Mouse (Mus musculus) subcutaneous adipose tissue, adult 2 months (tissue): ENCODE data around the gene Ndufaf4. TPM values are rescaled to one million over a fixed set of nuclear protein-coding genes. Genes with fewer than 3 reads are reported as not detected.

ENCODE experiments used
- polyA plus RNA-seq: library from polyadenylated mRNA; depleted of rRNA; stranded (reverse); fragments of >200 nt; gene quantifications from 2 replicates; pipeline ENCODE4 v1.2.3, GENCODE M21; 2012; ENCODE audit warnings: low replicate concordance; rRNA removed

The Ndufaf4 gene
- polyA plus RNA-seq = 3.0 and 4.0 TPM in 2 replicates

DNA sequence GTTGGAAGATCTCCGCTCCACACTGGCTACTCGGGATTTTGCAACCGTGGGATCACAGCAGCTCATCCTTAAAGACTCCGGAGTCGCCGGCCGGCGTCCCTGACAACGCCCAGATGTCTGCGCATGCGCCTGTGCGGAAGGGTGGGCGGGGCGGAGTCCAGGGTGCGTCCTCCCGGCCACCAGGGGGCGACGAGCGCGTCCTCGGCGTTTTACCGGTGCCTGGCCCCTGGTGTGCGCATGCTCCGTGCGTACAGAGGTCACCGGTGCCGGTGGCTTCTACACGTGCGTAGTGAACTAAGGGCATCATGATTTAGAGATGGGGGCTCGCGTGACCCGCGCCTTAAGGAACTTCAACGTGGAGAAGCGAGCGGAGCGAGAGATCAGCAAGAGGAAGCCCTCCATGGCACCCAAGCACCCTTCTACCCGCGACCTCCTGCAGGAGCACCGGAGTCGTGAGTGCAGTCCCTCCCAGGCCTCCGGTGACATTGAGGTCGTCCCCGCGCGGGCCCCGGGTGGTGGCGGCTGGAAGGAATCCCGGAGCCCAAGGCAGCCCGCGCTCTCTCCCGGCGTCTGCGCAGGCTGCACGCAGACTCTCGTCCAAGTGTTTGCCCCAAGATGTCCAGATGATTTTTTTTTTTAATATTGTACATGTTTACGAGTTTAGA lies at the start of gene Ndufaf4:
Gene Ndufaf4 (plus strand): TSS at position 233 of the 665 bp plus-strand sequence.

DNA sequence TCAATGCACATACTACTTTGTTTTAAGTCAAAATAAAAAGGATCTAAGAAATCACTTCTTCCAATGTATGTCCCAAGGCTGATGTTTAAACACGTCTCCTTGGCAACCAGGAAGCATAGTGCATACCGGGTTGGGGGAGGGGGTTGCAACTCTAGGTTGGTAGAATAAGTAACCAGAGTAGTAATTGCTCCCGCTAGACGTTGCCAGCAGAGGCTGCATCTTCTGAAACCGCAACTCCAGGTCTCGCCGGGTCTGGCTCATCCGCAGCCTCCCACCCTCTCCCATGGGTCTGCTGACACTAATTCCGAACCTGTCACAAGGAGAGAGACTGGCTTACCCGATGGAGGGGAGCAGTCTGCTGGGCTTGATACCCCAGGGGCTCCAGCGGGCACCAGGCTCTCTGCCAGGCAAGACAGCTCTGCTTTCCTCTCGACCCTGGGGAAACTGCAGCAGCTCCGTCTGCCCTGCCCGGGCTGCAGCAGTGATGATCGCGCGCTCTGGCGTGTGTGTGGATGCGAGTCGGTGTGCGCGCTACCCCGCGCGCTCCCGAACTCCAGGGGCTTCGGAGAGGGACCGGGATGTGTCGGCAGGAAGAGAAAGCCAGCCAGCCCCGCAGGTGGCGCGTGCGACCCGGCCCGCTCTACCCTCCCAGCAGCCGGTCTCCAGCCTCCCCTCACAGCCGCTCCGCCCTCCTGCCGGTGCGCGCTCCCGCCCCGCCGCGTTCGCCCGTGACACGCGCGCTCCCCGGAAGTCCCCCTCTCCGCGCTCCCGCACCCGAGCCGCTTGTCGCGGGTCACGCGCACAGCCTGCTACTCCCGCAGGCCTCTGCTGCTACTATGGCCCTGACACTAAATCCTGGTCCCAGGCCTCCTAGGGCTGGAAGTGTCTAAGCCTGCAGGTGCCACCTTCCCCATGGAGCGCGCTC lies 47.2 kb upstream of the Ndufaf4 start, which contains the start of gene Klhl32:
Gene Klhl32 (minus strand): TSS at position 724 of the 925 bp plus-strand sequence.

Other genes starting within 250 kb of the Ndufaf4 start
- 0.20 and 6.4 TPM in 2 replicates for gene Klhl32, start 47.0 kb upstream of the Ndufaf4 start, polyA plus RNA-seq
- 3.2 and 11.4 TPM in 2 replicates for gene Gpr63, start 68.3 kb downstream of the Ndufaf4 start, polyA plus RNA-seq